Mouse (Mus musculus): Measurements from ENCODE around the gene Mrpl49. TPM values are rescaled to one million over a fixed set of nuclear protein-coding genes. Genes with fewer than 3 reads are reported as not detected.
A peak's percentile ranks its signal among the peaks of the same experiment; 100 is the strongest.

Gene Mrpl49
- polyA plus RNA-seq, 1 experiment from 2014 or later, result 66.8 TPM

DNA sequence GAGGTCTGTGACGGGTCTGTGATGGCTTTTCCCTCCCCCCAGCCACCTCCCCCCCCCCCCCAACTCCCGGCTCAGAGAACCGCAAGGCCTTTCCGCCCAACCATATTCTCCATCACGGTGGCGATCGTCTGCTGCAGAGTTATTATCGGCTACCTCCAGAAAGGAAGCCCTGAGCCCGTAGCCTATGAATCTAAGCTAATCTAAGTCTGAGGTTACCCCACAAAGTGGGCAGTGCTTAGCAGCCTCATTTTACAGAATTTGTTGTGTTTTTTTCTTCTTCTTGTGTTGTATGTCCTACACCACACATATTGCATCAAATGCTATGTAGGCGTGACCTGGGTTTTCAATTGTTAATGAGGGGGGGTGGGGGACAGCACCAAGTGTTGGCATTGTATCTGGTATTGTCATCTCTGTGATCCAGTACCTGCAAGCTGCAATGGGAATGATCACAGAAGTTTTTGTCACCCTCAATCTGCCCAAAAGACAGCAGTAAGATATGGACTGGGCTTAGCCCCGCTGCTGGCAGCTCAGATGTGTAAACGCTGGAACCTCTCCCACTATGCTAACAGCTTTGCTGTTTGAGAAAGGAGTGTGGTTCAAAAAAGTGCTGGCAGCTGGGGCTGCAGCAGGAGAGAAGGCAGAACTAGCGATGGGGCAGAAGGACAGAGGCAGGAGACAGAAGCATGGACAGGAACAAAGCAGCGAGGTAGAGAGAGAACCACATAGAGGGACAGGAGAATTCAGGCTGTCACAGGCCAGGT is 26.9 kb downstream of the Mrpl49 start:
- H3K27me3 ChIP-seq, result no peaks in the 10 kb centered on the region
- no peaks in the 10 kb centered on the region for H3K36me3 ChIP-seq
- no peak for ATAC-seq (ENCODE audit: insufficient number of reproducible peaks, low FRiP score, low TSS enrichment, low read depth)
- H3K4me1 ChIP-seq, result no peaks in the 10 kb centered on the region
- no peak overlapping the region for H3K4me3 ChIP-seq (replicated peaks)
- 76% methylated on average over 14 of the region's 14 CpGs for WGBS
- no peak overlapping the region for H3K4me2 ChIP-seq (replicated peaks)
- H3K9me3 ChIP-seq (replicated peaks), result no peaks in the 10 kb centered on the region
- H3K9ac ChIP-seq, result no peak overlapping the region
- no peak overlapping the region for H3K27ac ChIP-seq (replicated peaks)

DNA sequence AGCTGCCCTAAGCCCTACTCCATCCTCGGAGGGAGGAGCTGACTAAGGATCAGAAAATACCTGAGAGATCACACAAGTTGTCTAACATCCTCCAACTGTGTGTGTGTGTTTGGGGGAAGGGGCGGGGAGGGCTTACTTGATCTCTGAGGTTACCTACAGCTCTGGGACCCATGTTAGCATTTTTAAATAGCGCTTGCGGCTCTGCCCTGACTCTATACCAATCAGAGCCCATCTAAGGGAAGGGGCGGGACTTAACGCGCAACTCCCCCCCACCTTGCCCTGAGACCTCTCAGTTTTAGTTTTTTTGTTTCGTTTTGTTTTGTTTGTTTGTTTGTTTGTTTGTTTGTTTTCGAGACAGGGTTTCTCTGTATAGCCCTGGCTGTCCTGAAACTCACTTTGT is 28.2 kb downstream of the Mrpl49 start:
- Histone ChIP-seq H3K9ac (no peak overlapping the region), H3K4me3 (replicated peaks) (no peak overlapping the region), H3K4me2 (replicated peaks) (no peak overlapping the region), H3K4me1 (no peaks in the 10 kb centered on the region), H3K36me3 (no peaks in the 10 kb centered on the region), H3K27ac (replicated peaks) (no peak overlapping the region), H3K9me3 (replicated peaks) (no peaks in the 10 kb centered on the region), H3K27me3 (no peaks in the 10 kb centered on the region)
- WGBS, result 77% methylated on average over 9 of the region's 9 CpGs
- no peak for ATAC-seq (ENCODE audit: insufficient number of reproducible peaks, low FRiP score, low TSS enrichment, low read depth)

DNA sequence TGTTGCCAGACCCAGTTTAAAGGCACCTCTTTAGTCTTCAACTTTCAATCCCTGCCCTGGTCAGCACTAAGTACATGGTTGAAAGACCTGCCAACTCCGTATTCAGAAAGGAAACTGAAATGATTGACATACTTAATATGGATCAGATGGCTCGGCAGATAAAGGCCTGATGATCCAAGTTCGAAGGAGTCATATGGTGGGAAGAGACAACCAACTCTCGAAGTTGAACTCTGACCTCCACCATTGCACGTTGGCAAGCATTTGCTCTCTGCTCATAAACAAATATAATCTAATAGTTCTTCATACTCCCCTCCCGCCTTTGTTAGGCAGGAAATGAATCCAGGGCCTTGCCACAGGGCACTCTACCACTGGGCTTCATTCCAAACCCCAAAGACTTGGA is 28.6 kb downstream of the Mrpl49 start:
- H3K36me3 ChIP-seq, result no peaks in the 10 kb centered on the region
- H3K4me3 ChIP-seq (replicated peaks), result no peak overlapping the region
- H3K27ac ChIP-seq (replicated peaks), result no peak overlapping the region
- no peaks in the 10 kb centered on the region for H3K9me3 ChIP-seq (replicated peaks)
- H3K9ac ChIP-seq, result no peak overlapping the region
- H3K4me2 ChIP-seq (replicated peaks), result no peak overlapping the region
- no peak for ATAC-seq (ENCODE audit: insufficient number of reproducible peaks, low FRiP score, low TSS enrichment, low read depth)
- no peaks in the 10 kb centered on the region for H3K27me3 ChIP-seq
- H3K4me1 ChIP-seq, result no peaks in the 10 kb centered on the region
- whole genome bisulfite sequencing, result 56% methylated on average over 6 of the region's 6 CpGs

DNA sequence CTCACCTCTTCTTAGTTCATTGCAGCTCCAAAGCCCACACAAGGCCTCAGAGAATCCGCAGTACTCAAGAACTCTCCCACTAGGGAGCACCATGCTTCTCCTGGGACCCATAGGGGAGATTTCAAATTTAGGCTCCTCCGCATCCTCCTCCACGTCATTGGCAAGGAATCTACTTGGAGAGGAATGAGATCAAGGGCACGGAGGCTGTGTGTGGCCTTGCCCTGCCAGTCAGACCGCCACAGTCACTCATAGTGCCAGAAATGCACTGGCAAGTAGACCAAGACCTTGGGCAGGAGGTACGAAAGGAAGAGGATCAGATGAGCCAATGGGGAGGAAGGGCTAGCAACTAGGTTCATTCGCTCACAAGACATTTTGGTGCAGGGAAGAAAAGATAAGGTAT is 33.7 kb downstream of the Mrpl49 start:
- H3K4me1 ChIP-seq, result no peaks in the 10 kb centered on the region
- H3K4me2 ChIP-seq (replicated peaks), result no peak overlapping the region
- no peak for ATAC-seq (ENCODE audit: insufficient number of reproducible peaks, low FRiP score, low TSS enrichment, low read depth)
- no peaks in the 10 kb centered on the region for H3K9me3 ChIP-seq (replicated peaks)
- H3K9ac ChIP-seq, result no peak overlapping the region
- no peak overlapping the region for H3K27ac ChIP-seq (replicated peaks)
- 82% methylated on average over 7 of the region's 7 CpGs for WGBS
- no peak overlapping the region for H3K4me3 ChIP-seq (replicated peaks)
- no peaks in the 10 kb centered on the region for H3K27me3 ChIP-seq
- H3K36me3 ChIP-seq, result no peaks in the 10 kb centered on the region

DNA sequence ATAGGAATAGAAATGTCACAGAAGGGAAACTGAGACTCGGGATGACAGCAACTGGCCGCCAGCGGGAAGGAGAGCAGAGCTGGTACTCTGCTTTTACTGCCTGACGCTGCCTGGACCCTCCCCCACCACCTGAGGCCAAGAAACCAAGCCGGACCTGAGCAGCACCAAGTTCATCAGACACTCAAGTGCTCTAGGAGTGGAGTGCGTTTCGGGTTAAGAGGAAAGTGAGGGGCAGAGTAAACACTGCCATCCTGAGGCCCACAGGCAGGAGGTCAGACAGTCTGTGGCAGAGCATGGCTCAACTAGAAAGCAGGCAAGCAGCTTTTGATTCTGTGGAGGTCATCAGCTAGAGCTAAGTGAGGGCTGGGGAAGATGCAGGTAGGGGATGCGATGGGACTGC is 34.5 kb downstream of the Mrpl49 start:
- H3K4me1 ChIP-seq, result no peaks in the 10 kb centered on the region
- no peak overlapping the region for H3K9ac ChIP-seq
- H3K36me3 ChIP-seq, result no peaks in the 10 kb centered on the region
- H3K27me3 ChIP-seq, result no peaks in the 10 kb centered on the region
- no peak for ATAC-seq (ENCODE audit: insufficient number of reproducible peaks, low FRiP score, low TSS enrichment, low read depth)
- WGBS, result 59% methylated on average over 8 of the region's 8 CpGs
- no peak overlapping the region for H3K4me3 ChIP-seq (replicated peaks)
- no peaks in the 10 kb centered on the region for H3K9me3 ChIP-seq (replicated peaks)
- no peak overlapping the region for H3K27ac ChIP-seq (replicated peaks)
- H3K4me2 ChIP-seq (replicated peaks), result no peak overlapping the region

DNA sequence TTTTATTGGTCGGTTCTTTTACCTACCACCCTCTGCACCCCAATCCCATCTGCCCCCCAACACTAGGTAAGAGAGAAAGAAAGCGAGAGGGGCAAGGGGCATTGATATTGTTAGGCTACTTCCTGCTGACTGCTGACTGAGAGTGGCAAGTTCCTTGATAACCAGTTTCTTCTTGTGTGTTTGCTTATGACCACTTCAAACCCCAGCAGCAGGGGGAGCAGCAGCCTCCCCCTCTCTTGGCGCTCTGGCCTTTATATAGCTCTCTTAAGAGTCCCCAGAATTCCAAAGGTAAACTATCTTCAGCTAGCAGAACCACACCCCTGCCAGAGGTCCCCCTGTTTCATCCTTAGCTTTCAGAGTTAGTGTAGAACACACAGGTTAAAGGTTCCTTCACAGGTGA is 37.3 kb downstream of the Mrpl49 start:
- peaks cover 17% of the 10 kb centered on the region for H3K4me1 ChIP-seq
- no peaks in the 10 kb centered on the region for H3K36me3 ChIP-seq
- H3K4me3 ChIP-seq (replicated peaks), result no peak overlapping the region
- H3K9me3 ChIP-seq (replicated peaks), result no peaks in the 10 kb centered on the region
- 60% methylated on average over 3 of the region's 3 CpGs for WGBS
- no peak overlapping the region for H3K9ac ChIP-seq
- no peak for ATAC-seq (ENCODE audit: insufficient number of reproducible peaks, low FRiP score, low TSS enrichment, low read depth)
- no peak overlapping the region for H3K4me2 ChIP-seq (replicated peaks)
- no peaks in the 10 kb centered on the region for H3K27me3 ChIP-seq
- H3K27ac ChIP-seq (replicated peaks), result no peak overlapping the region

DNA sequence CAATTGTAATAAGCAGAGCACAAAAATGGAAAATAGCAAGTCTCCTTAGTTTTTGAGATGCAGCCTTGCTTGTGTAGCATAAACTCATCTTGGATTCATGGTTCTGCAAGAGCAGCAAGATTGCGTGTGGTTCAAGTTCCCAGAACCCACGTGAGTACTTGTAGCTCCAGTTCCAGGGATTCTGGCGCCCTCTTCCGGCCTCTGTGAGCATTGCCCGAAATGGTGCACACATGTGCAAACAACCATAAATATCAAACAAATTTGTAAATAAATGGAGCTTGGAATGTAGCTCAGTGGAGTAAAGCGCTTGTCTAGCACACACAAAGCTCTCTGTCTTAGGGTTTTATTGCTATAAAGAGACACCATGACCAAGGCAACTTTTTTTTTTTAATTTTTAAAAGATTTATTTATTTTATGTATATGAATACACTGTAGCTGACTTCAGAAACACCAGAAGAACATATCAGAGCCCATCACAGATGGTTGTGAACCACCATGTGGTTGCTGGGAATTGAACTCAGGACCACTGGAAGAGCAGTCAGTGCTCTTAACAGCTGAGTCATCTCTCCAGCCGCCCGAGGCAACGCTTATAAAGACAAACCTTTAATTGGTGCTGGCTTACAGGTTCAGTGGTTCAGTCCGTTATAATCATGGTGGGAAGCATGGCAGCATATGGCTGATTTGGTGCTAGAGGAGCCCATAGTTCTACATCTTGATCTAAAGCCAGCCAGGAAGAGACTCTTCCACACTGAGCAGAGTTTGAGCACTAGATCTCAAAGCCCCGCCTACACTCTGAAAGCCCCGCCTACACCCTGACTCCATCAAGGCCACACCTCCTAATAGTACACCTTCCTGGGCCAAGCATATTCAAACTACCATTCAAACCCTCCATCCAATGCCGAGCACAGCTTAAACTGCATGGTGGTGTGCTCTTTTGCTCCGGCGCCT is 39.2 kb downstream of the Mrpl49 start:
- no peaks in the 10 kb centered on the region for H3K36me3 ChIP-seq
- no peaks in the 10 kb centered on the region for H3K9me3 ChIP-seq (replicated peaks)
- H3K27ac ChIP-seq (replicated peaks), result no peak overlapping the region
- no peak overlapping the region for H3K9ac ChIP-seq
- 28% methylated on average over 15 of the region's 15 CpGs for WGBS
- H3K27me3 ChIP-seq, result no peaks in the 10 kb centered on the region
- no peak overlapping the region for H3K4me3 ChIP-seq (replicated peaks)
- H3K4me2 ChIP-seq (replicated peaks), result no peak overlapping the region
- H3K4me1 ChIP-seq, result peaks cover 31% of the 10 kb centered on the region
- ATAC-seq (ENCODE audit: insufficient number of reproducible peaks, low FRiP score, low TSS enrichment, low read depth), result no peak

DNA sequence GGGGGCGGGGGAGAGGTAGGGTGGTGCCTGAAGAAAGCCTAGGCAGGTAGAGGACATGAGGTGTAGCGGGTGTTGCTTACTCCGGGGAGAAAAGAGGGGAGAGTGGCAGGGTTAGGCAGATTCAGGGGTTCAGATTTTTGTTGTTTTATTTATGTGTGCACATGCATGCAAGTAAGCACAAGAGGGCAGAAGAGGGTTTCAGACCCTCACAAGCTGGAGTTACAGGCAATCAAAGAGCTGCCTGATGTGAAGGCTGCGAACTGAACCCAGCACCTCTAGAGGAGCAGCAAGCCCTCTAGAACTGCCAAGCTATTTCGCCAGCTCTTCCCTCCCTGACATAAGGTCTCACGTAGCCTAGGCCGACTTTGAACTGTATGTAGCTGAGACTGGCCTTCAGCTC is 41.1 kb downstream of the Mrpl49 start:
- Histone ChIP-seq H3K9ac (no peak overlapping the region), H3K9me3 (replicated peaks) (no peaks in the 10 kb centered on the region), H3K4me3 (replicated peaks) (peak overlapping the region; percentile 59), H3K4me2 (replicated peaks) (peak overlapping the region; percentile 90), H3K27ac (replicated peaks) (no peak overlapping the region), H3K27me3 (no peaks in the 10 kb centered on the region), H3K36me3 (no peaks in the 10 kb centered on the region), H3K4me1 (peaks cover 31% of the 10 kb centered on the region)
- ATAC-seq (ENCODE audit: insufficient number of reproducible peaks, low FRiP score, low TSS enrichment, low read depth), result no peak
- 37% methylated on average over 7 of the region's 7 CpGs for WGBS

DNA sequence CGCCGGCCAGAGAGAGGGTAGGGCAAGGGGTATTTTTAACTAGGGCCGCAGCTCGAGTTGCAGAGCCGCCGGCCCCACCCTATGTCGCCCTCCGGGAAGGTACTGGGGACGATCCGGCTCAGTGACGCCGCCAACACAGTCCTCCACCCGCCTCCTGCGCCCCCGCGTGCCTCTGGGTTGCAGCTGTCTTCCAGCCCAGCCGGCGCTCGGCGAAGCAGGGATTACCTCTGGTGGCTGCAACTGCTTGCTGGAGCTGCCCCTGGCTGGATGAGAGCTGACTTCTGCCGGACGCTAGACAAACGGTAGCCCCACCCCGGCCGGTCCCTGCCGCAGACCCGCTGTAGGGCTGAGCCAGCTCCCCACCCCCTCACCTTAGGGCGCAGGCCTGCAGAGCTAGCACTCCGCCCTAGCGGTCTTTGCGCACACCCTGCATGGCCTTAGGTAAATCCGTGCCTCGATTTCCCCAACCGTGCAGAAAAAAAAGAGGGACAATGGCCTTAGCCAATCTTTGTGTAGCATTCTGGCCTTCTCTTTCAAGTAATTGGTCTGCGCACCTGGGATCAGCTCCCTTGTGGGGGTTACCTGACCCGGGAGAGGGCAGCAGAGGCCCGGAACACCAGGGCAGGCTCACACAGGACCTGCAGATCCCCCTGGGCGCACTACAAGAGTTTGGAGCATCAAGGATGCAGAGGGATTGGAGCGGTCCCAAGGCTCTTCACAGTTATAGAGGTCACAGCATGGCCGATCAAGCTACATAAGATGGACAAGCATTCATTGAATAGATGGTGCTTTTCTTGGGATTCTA is 41.9 kb downstream of the Mrpl49 start, which contains the start of gene Capn1:
Capn1 (minus strand) TSS at position 387 of the 805 bp plus-strand sequence.
- peak within 1 kb of the TSS; percentile 59 for H3K4me3 ChIP-seq (replicated peaks)
- H3K27me3 ChIP-seq, result no peaks in the 10 kb centered on the region
- WGBS, result 3% methylated on average over 40 of the region's 40 CpGs
- no peaks in the 10 kb centered on the region for H3K9me3 ChIP-seq (replicated peaks)
- peak within 1 kb of the TSS; percentile 90 for H3K4me2 ChIP-seq (replicated peaks)
- 0 out of 2 replicates have a peak, but pooled peaks cover 1% of the 10 kb centered on the region for H3K36me3 ChIP-seq
- H3K27ac ChIP-seq (replicated peaks), result peak within 1 kb of the TSS; percentile 82
- H3K4me1 ChIP-seq, result peaks cover 31% of the 10 kb centered on the region
- peak; percentile 82 for ATAC-seq (ENCODE audit: insufficient number of reproducible peaks, low FRiP score, low TSS enrichment, low read depth)
- peak within 1 kb of the TSS; percentile 64 for H3K9ac ChIP-seq

DNA sequence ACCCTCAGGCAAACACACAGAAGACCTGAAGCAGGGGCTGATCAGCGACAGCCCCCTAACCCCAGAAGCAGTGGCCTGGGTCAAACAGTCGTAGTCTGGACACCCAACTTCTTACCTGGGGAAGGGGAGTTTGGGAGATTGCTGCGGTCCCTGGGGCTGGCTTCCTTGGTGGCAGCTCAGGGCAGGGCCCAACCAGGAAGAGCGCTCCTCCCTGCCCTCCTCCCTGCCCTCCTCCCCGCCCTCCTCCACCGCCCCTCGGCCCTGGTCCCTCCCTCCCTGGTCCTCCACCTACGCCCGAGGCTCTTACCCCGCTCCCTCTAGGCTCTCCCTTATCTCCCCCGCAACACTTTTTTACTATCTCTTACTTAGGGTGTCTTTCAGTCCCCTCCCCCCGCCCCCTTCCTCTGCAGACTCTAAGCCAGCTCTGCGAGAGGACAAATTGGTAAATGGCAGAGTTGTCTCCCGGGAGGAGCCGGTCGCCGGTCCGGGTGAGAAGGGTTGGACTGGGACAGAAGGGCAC is 42.5 kb downstream of the Mrpl49 start:
- Histone ChIP-seq H3K9me3 (replicated peaks) (no peaks in the 10 kb centered on the region), H3K36me3 (peaks cover 6% of the 10 kb centered on the region; the same call in 1 of the 2 replicates), H3K4me3 (replicated peaks) (peak overlapping the region; percentile 59), H3K27ac (replicated peaks) (peak overlapping the region; percentile 82), H3K4me2 (replicated peaks) (peak overlapping the region; percentile 90), H3K9ac (peak overlapping the region; percentile 64), H3K27me3 (no peaks in the 10 kb centered on the region), H3K4me1 (peaks cover 31% of the 10 kb centered on the region)
- peak; percentile 80 for ATAC-seq (ENCODE audit: insufficient number of reproducible peaks, low FRiP score, low TSS enrichment, low read depth)
- WGBS, result 3% methylated on average over 18 of the region's 18 CpGs
